Mouse (Mus musculus) G1E-ER4 (cell line): ENCODE data around the gene Wars2. TPM values are rescaled to one million over a fixed set of nuclear protein-coding genes. Genes with fewer than 3 reads are reported as not detected.

Experiments used
- GATA1 ChIP-seq: IDR thresholded peaks from one replicate; pipeline ENCODE4 v1.8.0; 2012; ENCODE audit warnings: low read length, inconsistent platforms
- polyA plus RNA-seq: library from polyadenylated mRNA; stranded (reverse); fragments of >175 nt; gene quantifications from 2 replicates; pipeline ENCODE4 v1.2.3, GENCODE M21; 2012

Gene Wars2
- polyA plus RNA-seq, result 0.39 and 0.49 TPM in 2 replicates

DNA sequence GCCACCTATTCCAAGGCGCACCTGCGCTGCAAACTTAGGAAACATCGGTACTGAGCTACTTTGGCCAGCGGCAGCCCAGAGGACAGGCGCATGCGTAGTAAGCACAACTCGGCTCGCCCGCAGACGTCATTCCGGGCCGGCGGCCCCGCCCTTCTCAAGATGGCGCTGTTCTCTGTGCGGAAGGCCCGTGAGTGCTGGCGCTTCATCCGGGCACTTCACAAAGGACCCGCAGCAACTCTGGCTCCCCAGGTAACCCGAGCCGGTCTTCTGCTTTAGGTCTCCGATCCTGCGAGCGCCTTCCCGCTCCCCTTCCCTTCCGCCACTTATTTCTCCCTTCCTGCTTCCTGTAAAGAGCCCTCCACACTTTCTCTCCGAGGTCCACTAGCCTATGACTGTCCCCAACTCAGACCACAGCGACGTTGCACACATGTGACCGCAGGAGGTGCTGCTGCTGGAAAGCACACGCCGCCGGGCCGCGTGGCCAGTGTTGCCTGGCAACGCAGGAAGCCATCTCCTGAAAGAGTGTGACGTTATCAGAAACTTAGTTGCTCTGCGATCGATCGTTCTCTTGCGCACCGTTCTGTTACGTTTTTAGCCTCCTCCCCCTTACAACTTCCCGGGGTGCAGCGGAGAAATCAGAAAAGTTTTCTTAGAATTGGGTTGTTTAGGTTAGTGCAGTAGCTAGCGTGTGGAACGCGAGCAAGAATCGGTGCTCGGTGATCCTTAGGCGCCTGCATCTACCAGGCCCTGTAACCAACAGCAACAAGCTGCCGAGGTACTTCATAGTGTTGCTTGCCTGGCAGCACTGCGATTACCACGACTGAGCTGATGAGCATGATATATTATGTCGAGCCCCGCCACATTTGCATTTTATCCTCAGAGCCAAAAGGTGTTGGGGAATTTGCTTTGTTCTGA is at the start of gene Wars2:
Wars2 (plus strand) TSS at position 129 of the 915 bp plus-strand sequence.
- TF ChIP-seq GATA1, result no peak

GRCm38 (mm10) chr3:99096816-99097215 is 44.1 kb upstream of the Wars2 start:
- no peak for TF ChIP-seq GATA1

GRCm38 (mm10) chr3:99110353-99111213 is 30.3 kb upstream of the Wars2 start:
- TF ChIP-seq GATA1, result no peak

- TF ChIP-seq GATA1, result no peak
Measured at GRCm38 (mm10) chr3:99111214-99111608, 29.7 kb upstream of the Wars2 start.

- TF ChIP-seq GATA1, result no peak
Measured at GRCm38 (mm10) chr3:99113266-99113837, 27.5 kb upstream of the Wars2 start.

- no peak for TF ChIP-seq GATA1
Measured at GRCm38 (mm10) chr3:99120942-99121341, 19.9 kb upstream of the Wars2 start.

- no peak for TF ChIP-seq GATA1
Measured at GRCm38 (mm10) chr3:99130521-99130920, 10.3 kb upstream of the Wars2 start.

DNA sequence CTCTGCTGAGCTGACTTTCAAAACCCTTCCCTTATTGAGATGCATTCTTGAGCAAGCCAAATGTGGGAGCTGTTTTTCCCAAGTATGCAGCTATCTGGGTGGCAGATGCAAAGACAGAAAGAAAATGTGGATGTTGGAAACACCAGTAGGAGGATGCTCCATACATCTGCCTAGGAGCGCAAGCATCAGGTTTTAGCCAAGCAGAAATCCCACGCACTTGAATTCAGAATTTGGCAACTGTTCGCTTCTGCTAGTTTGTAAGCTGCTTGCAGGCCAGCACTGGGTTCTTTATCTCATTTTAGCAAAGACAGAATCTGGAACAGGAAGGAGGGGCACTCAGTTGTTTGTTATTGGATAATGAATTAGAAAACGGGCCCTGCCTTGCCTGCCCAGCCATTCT is 8.9 kb upstream of the Wars2 start:
- no peak for TF ChIP-seq GATA1

DNA sequence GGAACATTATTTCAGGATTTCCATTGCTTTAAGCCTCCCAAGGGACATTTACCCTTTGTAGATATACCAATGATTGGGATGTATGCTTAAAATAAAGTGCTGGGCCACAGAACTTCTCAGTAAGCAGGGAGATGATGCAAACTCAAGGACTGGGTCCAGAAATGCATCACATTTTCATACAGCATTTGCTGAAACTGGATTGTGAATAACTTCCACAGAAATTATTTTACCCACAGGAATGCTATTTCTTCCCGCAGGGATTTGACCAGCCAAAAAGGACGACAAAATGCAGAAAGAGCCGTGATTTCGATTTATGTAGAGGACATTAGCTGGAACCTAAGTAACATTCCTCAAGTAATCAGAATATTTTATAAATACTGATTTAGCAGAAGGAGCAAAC is 7.0 kb upstream of the Wars2 start:
- TF ChIP-seq GATA1, result no peak

GRCm38 (mm10) chr3:99147886-99148285 is 7.0 kb downstream of the Wars2 start:
- TF ChIP-seq GATA1, result no peak

DNA sequence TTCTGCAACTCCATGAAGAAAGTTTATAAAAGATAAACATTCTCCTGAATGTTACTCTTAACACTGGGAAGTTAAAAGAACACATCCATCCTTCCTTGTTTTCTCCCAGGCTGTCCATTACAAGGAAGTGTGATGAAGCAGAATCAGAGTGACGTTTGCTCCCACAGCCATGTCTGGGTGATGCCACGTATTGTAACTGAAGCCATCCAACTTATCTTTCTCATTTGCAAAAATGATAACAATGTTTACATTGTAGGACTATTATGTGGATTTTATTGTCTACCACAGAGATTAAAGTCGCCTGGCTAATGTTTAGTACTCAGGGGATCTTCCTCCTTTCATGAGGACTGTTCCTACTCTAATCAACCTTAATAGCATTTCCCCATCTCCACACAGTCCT is 8.2 kb downstream of the Wars2 start:
- no peak for TF ChIP-seq GATA1

DNA sequence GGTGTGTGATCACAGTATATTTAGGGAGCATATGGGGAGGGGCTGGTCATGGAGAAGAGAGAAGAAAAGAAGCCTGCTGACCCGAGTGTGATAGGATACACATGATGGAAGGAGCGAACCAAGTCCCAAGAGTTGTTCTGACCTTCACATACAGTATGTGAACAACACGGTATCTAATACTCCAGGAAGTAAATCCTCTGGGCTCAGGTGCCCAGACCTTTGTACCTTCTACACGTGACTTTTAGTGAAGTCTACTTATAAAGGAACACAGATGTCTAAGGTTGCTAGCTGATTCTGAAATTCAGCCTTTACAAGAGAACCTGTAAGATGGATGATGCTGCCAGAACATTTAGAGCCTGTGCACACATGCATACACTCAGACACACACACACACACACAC is 15.4 kb downstream of the Wars2 start:
- no peak for TF ChIP-seq GATA1

DNA sequence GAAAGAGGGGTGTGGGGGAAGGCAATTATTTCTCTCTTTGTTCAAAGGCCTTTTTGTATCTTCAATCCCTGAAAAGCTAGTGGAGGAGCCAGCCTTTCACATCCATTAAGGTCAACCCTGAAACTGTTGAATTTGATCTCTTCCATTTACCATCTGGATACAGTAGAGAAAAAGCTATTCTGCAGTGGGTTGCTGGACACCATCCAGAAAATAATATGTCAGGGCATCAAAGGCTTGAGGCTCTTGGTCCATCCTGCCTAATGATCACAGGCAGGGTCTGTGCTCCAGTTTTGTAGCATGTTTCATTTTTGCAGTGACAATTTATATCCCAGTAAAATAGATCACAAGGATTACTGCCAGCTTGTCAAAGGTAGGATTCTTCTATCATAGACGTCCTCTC is 16.1 kb downstream of the Wars2 start:
- no peak for TF ChIP-seq GATA1

DNA sequence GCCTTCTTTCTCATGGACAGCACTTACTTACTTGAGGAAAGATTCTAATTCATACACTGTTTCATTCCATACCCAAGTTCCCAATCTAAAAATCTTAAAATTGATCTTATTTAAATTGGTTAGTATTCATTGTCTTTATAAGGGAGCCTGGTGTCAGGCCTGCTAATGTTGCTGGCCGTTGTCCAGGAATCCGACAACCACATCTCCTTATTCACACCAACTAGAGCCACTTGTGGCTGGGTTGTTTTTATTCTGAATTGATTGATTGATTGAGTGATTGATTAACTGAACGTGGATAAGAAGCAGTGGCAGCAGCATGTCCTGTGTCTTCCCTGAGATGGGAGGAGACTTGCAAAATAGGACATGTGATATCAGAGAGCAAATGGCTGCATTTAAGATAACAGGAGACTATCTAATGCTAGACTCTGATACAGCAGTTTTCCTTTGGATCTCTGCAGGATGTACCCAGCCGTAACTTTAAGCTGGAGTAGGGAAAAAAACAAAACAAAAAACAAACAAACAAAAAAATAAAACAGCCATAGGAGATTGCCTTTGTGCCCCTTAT is 16.7 kb downstream of the Wars2 start:
- no peak for TF ChIP-seq GATA1

DNA sequence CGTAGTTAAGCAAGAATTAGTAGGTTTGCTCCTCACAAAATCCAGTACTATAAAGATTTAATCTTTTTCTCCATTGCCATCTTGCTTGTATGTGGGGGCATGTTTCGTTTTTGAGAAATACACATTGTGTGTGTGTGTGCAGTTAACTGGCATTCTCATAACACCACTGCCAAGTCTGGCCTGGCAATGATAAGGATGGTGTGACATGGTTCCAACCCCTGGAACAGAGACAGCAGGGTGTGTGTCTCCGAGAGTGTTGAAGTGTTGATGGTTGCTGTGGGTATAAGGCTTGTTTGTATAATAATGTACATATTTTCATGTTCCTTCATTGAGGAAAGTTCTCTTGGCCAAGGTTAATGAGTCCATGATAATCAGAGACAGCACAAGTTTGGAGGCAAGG is 19.1 kb downstream of the Wars2 start:
- TF ChIP-seq GATA1, result no peak

GRCm38 (mm10) chr3:99162191-99162590 is 21.3 kb downstream of the Wars2 start:
- no peak for TF ChIP-seq GATA1

DNA sequence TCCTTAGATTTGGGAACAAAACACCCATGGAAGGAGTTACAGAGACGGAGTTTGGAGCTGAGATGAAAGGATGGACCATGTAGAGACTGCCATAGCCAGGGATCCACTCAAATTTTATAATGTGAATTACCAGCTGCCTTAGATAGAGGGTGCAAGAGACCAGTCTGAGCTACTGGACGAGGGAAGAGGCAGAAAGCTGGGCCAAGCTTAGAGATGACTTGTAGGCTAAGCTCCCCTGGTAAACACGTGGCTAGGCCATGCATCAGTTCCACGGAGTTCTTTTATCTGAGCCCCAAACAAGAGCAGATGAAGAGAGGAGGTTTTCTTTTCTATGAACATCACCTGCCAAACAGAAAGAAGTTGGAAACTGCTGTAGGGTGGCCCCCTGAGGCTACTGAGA is 26.9 kb downstream of the Wars2 start:
- no peak for TF ChIP-seq GATA1
